Mouse (Mus musculus): Measurements from ENCODE around the gene Krt5. TPM values are rescaled to one million over a fixed set of nuclear protein-coding genes. Genes with fewer than 3 reads are reported as not detected.
"Not testable (repeated sequence)": the region's sequence is repeated elsewhere in the genome, so short reads cannot be mapped to it uniquely, and the experiment has no call there.

Krt5 gene
- polyA plus RNA-seq, 1 experiment, result not detected

- no peak overlapping the region for H3K4me3 ChIP-seq (ENCODE audit: insufficient read depth, low read length)
- H3K4me1 ChIP-seq (ENCODE audit: control insufficient read depth, insufficient read depth, low read length), result no peaks in the 10 kb centered on the region
- H3K27ac ChIP-seq (ENCODE audit: insufficient read depth, low read depth, low read length), result no peak overlapping the region
- no peak for TF ChIP-seq POLR2A (IDR thresholded peaks at IDR 0.05; ENCODE audit: borderline replicate concordance, low read depth, low read length)
- TF ChIP-seq CTCF (IDR thresholded peaks at IDR 0.05; ENCODE audit: low read depth, low read length), result no peak
Measured at GRCm38 (mm10) chr15:101702380-101702779, 10.3 kb downstream of the Krt5 start.

DNA sequence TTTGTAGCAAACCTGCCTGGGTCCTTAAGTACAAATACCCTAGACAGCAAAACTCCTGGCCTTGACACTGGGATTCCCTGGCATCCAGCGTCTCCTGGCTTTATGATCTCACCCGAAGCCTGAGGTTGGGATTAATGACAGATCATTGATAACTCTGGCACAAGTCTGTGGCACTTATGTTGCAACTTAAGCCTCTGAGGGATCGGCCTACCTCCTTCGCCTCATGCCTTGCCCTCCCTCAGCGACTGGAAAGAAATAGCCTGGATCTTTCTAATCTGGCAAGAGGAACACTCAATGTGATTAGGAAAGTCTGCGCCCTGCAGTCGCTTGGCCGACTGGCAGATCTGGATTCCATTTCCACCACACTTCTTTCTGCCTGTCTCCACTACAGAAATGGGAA, 12.8 kb downstream of the Krt5 start:
- H3K4me1 ChIP-seq (ENCODE audit: control insufficient read depth, insufficient read depth, low read length), result no peaks in the 10 kb centered on the region

DNA sequence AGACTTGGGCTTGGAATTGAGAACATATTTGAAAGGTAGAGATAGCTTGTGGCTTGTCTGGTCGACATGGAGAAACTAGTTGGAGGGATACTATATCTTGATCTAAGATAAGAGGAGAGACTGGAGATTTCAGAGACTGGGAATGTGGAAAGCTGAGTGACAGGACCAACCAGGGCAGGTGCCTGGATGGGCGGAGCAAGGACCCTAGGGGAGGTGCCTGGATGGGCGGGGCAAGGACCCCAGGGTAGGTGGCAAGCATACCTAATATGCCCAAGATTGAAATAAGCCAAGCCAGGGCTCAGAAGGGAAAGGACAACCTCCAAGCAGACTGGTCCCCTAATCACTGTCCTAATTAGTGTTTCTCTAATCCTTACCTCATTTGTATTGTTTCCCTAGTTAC, 13.5 kb downstream of the Krt5 start:
- TF ChIP-seq POLR2A (IDR thresholded peaks at IDR 0.05; ENCODE audit: borderline replicate concordance, low read depth, low read length) (no peak), CTCF (IDR thresholded peaks at IDR 0.05; ENCODE audit: low read depth, low read length) (no peak)
- Histone ChIP-seq H3K4me1 (ENCODE audit: control insufficient read depth, insufficient read depth, low read length) (no peaks in the 10 kb centered on the region), H3K27ac (ENCODE audit: insufficient read depth, low read depth, low read length) (no peak overlapping the region), H3K4me3 (ENCODE audit: insufficient read depth, low read length) (no peak overlapping the region)

More for the DNA sequence above, 12.8 kb downstream of the Krt5 start:
- H3K4me3 ChIP-seq (ENCODE audit: insufficient read depth, low read length), result no peak overlapping the region
- no peak for TF ChIP-seq POLR2A (IDR thresholded peaks at IDR 0.05; ENCODE audit: borderline replicate concordance, low read depth, low read length)
- TF ChIP-seq CTCF (IDR thresholded peaks at IDR 0.05; ENCODE audit: low read depth, low read length), result no peak
- H3K27ac ChIP-seq (ENCODE audit: insufficient read depth, low read depth, low read length), result no peak overlapping the region

- TF ChIP-seq POLR2A (IDR thresholded peaks at IDR 0.05; ENCODE audit: borderline replicate concordance, low read depth, low read length) (no peak), CTCF (IDR thresholded peaks at IDR 0.05; ENCODE audit: low read depth, low read length) (no peak)
- Histone ChIP-seq H3K4me3 (ENCODE audit: insufficient read depth, low read length) (no peak overlapping the region), H3K27ac (ENCODE audit: insufficient read depth, low read depth, low read length) (no peak overlapping the region), H3K4me1 (ENCODE audit: control insufficient read depth, insufficient read depth, low read length) (no peaks in the 10 kb centered on the region)
Measured at GRCm38 (mm10) chr15:101697326-101698188, 15.1 kb downstream of the Krt5 start.

DNA sequence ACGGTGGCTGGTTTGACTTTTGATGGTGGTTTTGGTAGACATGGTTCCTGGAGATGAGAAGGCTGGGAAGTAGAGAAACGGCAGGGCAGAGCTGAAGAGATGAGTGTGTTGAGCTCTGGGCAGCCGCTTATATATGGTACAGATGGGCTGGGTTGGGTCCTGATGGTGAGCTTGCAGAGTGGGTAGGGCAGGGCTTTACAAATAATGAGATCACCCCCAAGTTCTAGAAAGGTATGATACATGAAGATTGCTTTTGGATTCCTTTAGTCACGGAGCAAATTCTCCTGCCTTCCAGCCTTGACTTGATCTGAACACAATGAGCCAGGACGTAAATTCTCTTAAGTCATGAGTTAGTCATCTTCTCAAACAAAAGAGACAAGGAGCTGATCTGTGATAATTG, 18.5 kb downstream of the Krt5 start, which contains the start of gene Krt6a:
Gene Krt6a, minus strand, starts transcription at position 101 of the 400 bp plus-strand sequence.
- no peaks in the 10 kb centered on the region for H3K4me1 ChIP-seq (ENCODE audit: control insufficient read depth, insufficient read depth, low read length)
- H3K27ac ChIP-seq (ENCODE audit: insufficient read depth, low read depth, low read length), result no peak within 1 kb of the TSS
- no peak for TF ChIP-seq CTCF (IDR thresholded peaks at IDR 0.05; ENCODE audit: low read depth, low read length)
- TF ChIP-seq POLR2A (IDR thresholded peaks at IDR 0.05; ENCODE audit: borderline replicate concordance, low read depth, low read length), result no peak
- H3K4me3 ChIP-seq (ENCODE audit: insufficient read depth, low read length), result no peak within 1 kb of the TSS

DNA sequence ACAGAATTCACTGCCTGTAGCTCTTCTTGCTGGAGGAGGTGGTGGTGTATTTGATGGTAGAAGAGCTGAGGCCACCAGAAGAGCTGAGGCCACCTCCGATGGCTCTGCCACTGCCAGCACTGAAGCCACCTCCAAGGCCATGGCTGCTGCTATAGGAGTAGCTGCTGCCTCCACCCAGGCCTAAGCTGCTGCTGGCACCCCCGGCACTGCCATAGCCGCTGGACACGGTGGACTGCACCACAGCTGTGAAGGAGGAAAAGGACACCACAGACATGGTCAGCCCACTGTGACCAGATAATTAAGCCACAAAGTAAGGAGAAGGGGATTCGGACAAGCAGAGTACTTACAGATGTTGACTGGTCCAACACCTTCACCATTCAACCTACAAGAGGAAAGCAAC, 22.2 kb downstream of the Krt5 start:
- not testable (repeated sequence) for H3K4me3 ChIP-seq (ENCODE audit: insufficient read depth, low read length); H3K27ac ChIP-seq (ENCODE audit: insufficient read depth, low read depth, low read length); H3K4me1 ChIP-seq (ENCODE audit: control insufficient read depth, insufficient read depth, low read length)

- TF ChIP-seq CTCF (IDR thresholded peaks at IDR 0.05; ENCODE audit: low read depth, low read length) (no peak), POLR2A (IDR thresholded peaks at IDR 0.05; ENCODE audit: borderline replicate concordance, low read depth, low read length) (no peak)
- no peaks in the 10 kb centered on the region for H3K4me1 ChIP-seq (ENCODE audit: control insufficient read depth, insufficient read depth, low read length)
- no peak overlapping the region for H3K4me3 ChIP-seq (ENCODE audit: insufficient read depth, low read length)
- no peak overlapping the region for H3K27ac ChIP-seq (ENCODE audit: insufficient read depth, low read depth, low read length)
Measured at GRCm38 (mm10) chr15:101688161-101688560, 24.5 kb downstream of the Krt5 start.

DNA sequence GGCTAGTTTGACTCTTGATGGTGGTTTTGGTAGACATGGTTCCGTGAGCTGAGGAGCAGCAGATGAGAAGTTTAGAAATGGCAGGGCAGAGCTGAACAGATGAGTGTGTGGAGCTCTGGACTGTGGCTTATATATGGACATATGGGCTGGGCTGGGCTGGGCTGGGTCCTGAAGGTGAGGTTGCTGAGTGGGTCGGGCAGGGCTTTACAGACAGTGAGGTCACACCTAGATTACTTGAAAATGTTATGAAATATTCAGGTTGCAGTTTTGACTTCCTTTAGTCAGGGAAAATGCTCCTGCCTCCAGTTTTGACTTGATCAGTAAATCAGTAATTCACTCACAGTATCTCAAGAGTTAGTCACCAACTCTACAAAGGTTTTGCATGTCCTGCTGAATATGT, 32.5 kb downstream of the Krt5 start, which contains the start of gene Krt6b:
Gene Krt6b, minus strand, starts transcription at position 101 of the 400 bp plus-strand sequence.
- H3K27ac ChIP-seq (ENCODE audit: insufficient read depth, low read depth, low read length), result no peak within 1 kb of the TSS
- TF ChIP-seq POLR2A (IDR thresholded peaks at IDR 0.05; ENCODE audit: borderline replicate concordance, low read depth, low read length), result no peak
- H3K4me3 ChIP-seq (ENCODE audit: insufficient read depth, low read length), result no peak within 1 kb of the TSS
- H3K4me1 ChIP-seq (ENCODE audit: control insufficient read depth, insufficient read depth, low read length), result no peaks in the 10 kb centered on the region

GRCm38 (mm10) chr15:101675978-101676377, 36.7 kb downstream of the Krt5 start:
- TF ChIP-seq POLR2A (IDR thresholded peaks at IDR 0.05; ENCODE audit: borderline replicate concordance, low read depth, low read length) (no peak), CTCF (IDR thresholded peaks at IDR 0.05; ENCODE audit: low read depth, low read length) (no peak)
- Histone ChIP-seq H3K27ac (ENCODE audit: insufficient read depth, low read depth, low read length) (no peak overlapping the region), H3K4me3 (ENCODE audit: insufficient read depth, low read length) (no peak overlapping the region), H3K4me1 (ENCODE audit: control insufficient read depth, insufficient read depth, low read length) (no peaks in the 10 kb centered on the region)

Other genes with a start within 250 kb of the Krt5 start
- not detected in 2 replicates for gene Krt81, start 249.1 kb downstream of the Krt5 start, polyA plus RNA-seq (2012; ENCODE audit: insufficient read depth, insufficient read length, missing spikeins)
- gene Krt86, start 239.4 kb downstream of the Krt5 start, polyA plus RNA-seq (2012; ENCODE audit: insufficient read depth, insufficient read length, missing spikeins), result not detected in 2 replicates
- gene Krt83, start 221.4 kb downstream of the Krt5 start, polyA plus RNA-seq (2012; ENCODE audit: insufficient read depth, insufficient read length, missing spikeins), result not detected in 2 replicates
- gene Gm49425, start 195.6 kb downstream of the Krt5 start, polyA plus RNA-seq (2012; ENCODE audit: insufficient read depth, insufficient read length, missing spikeins), result not detected in 2 replicates
- not detected in 2 replicates for gene Krt84, start 180.1 kb downstream of the Krt5 start, polyA plus RNA-seq (2012; ENCODE audit: insufficient read depth, insufficient read length, missing spikeins)
- gene Krt82, start 162.2 kb downstream of the Krt5 start, polyA plus RNA-seq (2012; ENCODE audit: insufficient read depth, insufficient read length, missing spikeins), result not detected in 2 replicates
- gene Krt90, start 149.9 kb downstream of the Krt5 start, polyA plus RNA-seq (2012; ENCODE audit: insufficient read depth, insufficient read length, missing spikeins), result not detected in 2 replicates
- not detected in 2 replicates for gene Krt75, start 139.0 kb downstream of the Krt5 start, polyA plus RNA-seq (2012; ENCODE audit: insufficient read depth, insufficient read length, missing spikeins)
- gene Gm5414, start 84.7 kb downstream of the Krt5 start, polyA plus RNA-seq (2012; ENCODE audit: insufficient read depth, insufficient read length, missing spikeins), result not detected in 2 replicates
- not detected in 2 replicates for gene Gm5478, start 65.5 kb downstream of the Krt5 start, polyA plus RNA-seq (2012; ENCODE audit: insufficient read depth, insufficient read length, missing spikeins)
- gene Krt6b, start 32.6 kb downstream of the Krt5 start, polyA plus RNA-seq (2012; ENCODE audit: insufficient read depth, insufficient read length, missing spikeins), result not detected in 2 replicates
- not detected in 2 replicates for gene Krt6a, start 18.6 kb downstream of the Krt5 start, polyA plus RNA-seq (2012; ENCODE audit: insufficient read depth, insufficient read length, missing spikeins)
- gene Krt71, start 30.2 kb upstream of the Krt5 start, polyA plus RNA-seq (2012; ENCODE audit: insufficient read depth, insufficient read length, missing spikeins), result not detected in 2 replicates
- not detected in 2 replicates for gene Krt72, start 73.6 kb upstream of the Krt5 start, polyA plus RNA-seq (2012; ENCODE audit: insufficient read depth, insufficient read length, missing spikeins)
- gene Krt73, start 89.4 kb upstream of the Krt5 start, polyA plus RNA-seq (2012; ENCODE audit: insufficient read depth, insufficient read length, missing spikeins), result not detected in 2 replicates
- gene Krt2, start 105.3 kb upstream of the Krt5 start, polyA plus RNA-seq (2012; ENCODE audit: insufficient read depth, insufficient read length, missing spikeins), result not detected in 2 replicates
- not detected in 2 replicates for gene Krt1, start 137.9 kb upstream of the Krt5 start, polyA plus RNA-seq (2012; ENCODE audit: insufficient read depth, insufficient read length, missing spikeins)
- 0.19 and 0.27 TPM in 2 replicates for gene Krt77, start 156.8 kb upstream of the Krt5 start, polyA plus RNA-seq (2012; ENCODE audit: insufficient read depth, insufficient read length, missing spikeins)
- not detected in 2 replicates for gene Krt76, start 180.0 kb upstream of the Krt5 start, polyA plus RNA-seq (2012; ENCODE audit: insufficient read depth, insufficient read length, missing spikeins)
- gene Krt4, start 211.8 kb upstream of the Krt5 start, polyA plus RNA-seq (2012; ENCODE audit: insufficient read depth, insufficient read length, missing spikeins), result not detected in 2 replicates
- not detected in 2 replicates for gene Krt79, start 227.4 kb upstream of the Krt5 start, polyA plus RNA-seq (2012; ENCODE audit: insufficient read depth, insufficient read length, missing spikeins)
- not detected in 2 replicates for gene Krt78, start 241.4 kb upstream of the Krt5 start, polyA plus RNA-seq (2012; ENCODE audit: insufficient read depth, insufficient read length, missing spikeins)